Mouse (Mus musculus) embryonic fibroblast, embryonic 13.5 days (primary cell): ENCODE results near the gene Lcor. TPM values are rescaled to one million over a fixed set of nuclear protein-coding genes. Genes with fewer than 3 reads are reported as not detected.

ENCODE experiments used
- H3K27ac ChIP-seq: 2 replicates; pipeline ENCODE4 v1.5.1; 2012; ENCODE audit warnings: low read length, control low read depth, inconsistent platforms; ENCODE audit not compliant: insufficient read depth
- H3K4me1 ChIP-seq: 2 replicates; pipeline ENCODE4 v1.6.1; 2011; ENCODE audit warnings: low read length; ENCODE audit not compliant: control insufficient read depth, insufficient read depth
- H3K4me3 ChIP-seq: 2 replicates; pipeline ENCODE4 v1.5.1; 2011; ENCODE audit warnings: mild to moderate bottlenecking, control low read depth, low read length; ENCODE audit not compliant: insufficient read depth
- CTCF ChIP-seq: IDR thresholded peaks from 2 replicates; pipeline ENCODE4 v1.5.1; 2011; ENCODE audit warnings: mild to moderate bottlenecking, control low read depth, low read length, moderate library complexity, borderline replicate concordance; ENCODE audit not compliant: insufficient read depth
- POLR2A ChIP-seq: IDR thresholded peaks from 2 replicates; pipeline ENCODE4 v1.6.1; 2011; ENCODE audit warnings: low read depth, mild to moderate bottlenecking, control low read depth, low read length, moderate library complexity
- polyA plus RNA-seq: library from polyadenylated mRNA; stranded (reverse); fragments of >200 nt; gene quantifications from 2 replicates; pipeline ENCODE4 v1.2.4, GENCODE M21; 2011; ENCODE audit warnings: low read depth; ENCODE audit not compliant: missing spikeins, insufficient read length

Lcor gene
- polyA plus RNA-seq, 1 experiment, result 8.4 TPM

- H3K4me1 ChIP-seq, result peaks cover 3% of the 10 kb centered on the region; the same call in 1 of the 2 replicates
- TF ChIP-seq POLR2A (no peak), CTCF (no peak)
- H3K4me3 ChIP-seq, result no peak overlapping the region
- no peak overlapping the region for H3K27ac ChIP-seq
Observed at GRCm38 (mm10) chr19:41473566-41474135, 8.8 kb upstream of the Lcor start.

- TF ChIP-seq CTCF (no peak), POLR2A (no peak)
- Histone ChIP-seq H3K27ac (no peak overlapping the region), H3K4me3 (no peak overlapping the region), H3K4me1 (peaks cover 3% of the 10 kb centered on the region; the same call in 1 of the 2 replicates)
Observed at GRCm38 (mm10) chr19:41474943-41475342, 7.5 kb upstream of the Lcor start.

- no peak overlapping the region for H3K4me3 ChIP-seq
- TF ChIP-seq POLR2A (no peak), CTCF (no peak)
- H3K27ac ChIP-seq, result no peak overlapping the region
- peaks cover 3% of the 10 kb centered on the region; the same call in 1 of the 2 replicates for H3K4me1 ChIP-seq
Observed at GRCm38 (mm10) chr19:41476530-41477249, 5.7 kb upstream of the Lcor start.

GRCm38 (mm10) chr19:41481030-41481886 is 1.2 kb upstream of the Lcor start:
- peaks cover 4% of the 10 kb centered on the region; the same call in 1 of the 2 replicates for H3K4me1 ChIP-seq
- 0 out of 2 replicates have a peak overlapping the region, but pooled peaks have one; percentile 0 for H3K4me3 ChIP-seq
- H3K27ac ChIP-seq, result no peak overlapping the region
- TF ChIP-seq POLR2A (no peak), CTCF (no peak)

GRCm38 (mm10) chr19:41481887-41482189 is 599 bp upstream of the Lcor start:
- H3K4me1 ChIP-seq, result peaks cover 3% of the 10 kb centered on the region; the same call in 1 of the 2 replicates
- TF ChIP-seq CTCF, result no peak
- no peak for TF ChIP-seq POLR2A
- peak overlapping the region; percentile 68; the same call in 1 of the 2 replicates for H3K27ac ChIP-seq
- peak overlapping the region; percentile 62 for H3K4me3 ChIP-seq

GRCm38 (mm10) chr19:41482909-41483444 is 540 bp downstream of the Lcor start:
- Histone ChIP-seq H3K4me1 (0 out of 2 replicates have a peak, but pooled peaks cover 2% of the 10 kb centered on the region), H3K4me3 (peak overlapping the region; percentile 95), H3K27ac (peak overlapping the region; percentile 53; the same call in 1 of the 2 replicates)
- TF ChIP-seq POLR2A, result no peak
- TF ChIP-seq CTCF, result no peak

- TF ChIP-seq POLR2A, result no peak
- TF ChIP-seq CTCF, result no peak
- Histone ChIP-seq H3K4me1 (0 out of 2 replicates have a peak, but pooled peaks cover 2% of the 10 kb centered on the region), H3K27ac (no peak overlapping the region), H3K4me3 (peak overlapping the region; percentile 95)
Observed at GRCm38 (mm10) chr19:41483445-41484040, 1.1 kb downstream of the Lcor start.

GRCm38 (mm10) chr19:41484361-41484760 is 1.9 kb downstream of the Lcor start:
- peak overlapping the region; percentile 9; the same call in 1 of the 2 replicates for H3K4me3 ChIP-seq
- no peak overlapping the region for H3K27ac ChIP-seq
- H3K4me1 ChIP-seq, result 0 out of 2 replicates have a peak, but pooled peaks cover 2% of the 10 kb centered on the region
- TF ChIP-seq POLR2A (no peak), CTCF (no peak)
